Mouse (Mus musculus) heart, embryonic 13.5 days (tissue): ENCODE data around the gene Ssr3. TPM values are rescaled to one million over a fixed set of nuclear protein-coding genes. Genes with fewer than 3 reads are reported as not detected.
"Not testable (repeated sequence)": the region's sequence is repeated elsewhere in the genome, so short reads cannot be mapped to it uniquely, and the experiment has no call there.

ENCODE experiments used
- ATAC-seq: fragments of 200-750 bp; cut with Nextera tagmentation; 2 replicates; pipeline ENCODE4 v1.8.0; 2017; ENCODE audit warnings: moderate TSS enrichment; ENCODE audit not compliant: insufficient number of reproducible peaks, low FRiP score, low TSS enrichment; ENCODE audit errors: extremely low read depth
- H3K27ac ChIP-seq: fragments of 300-500 bp; sonication (generic); replicated peaks from 2 replicates; pipeline ENCODE4 v1.5.1; 2015; ENCODE audit warnings: moderate library complexity, mild to moderate bottlenecking, inconsistent platforms
- H3K27me3 ChIP-seq: fragments of 300-500 bp; sonication (generic); replicated peaks from 2 replicates; pipeline ENCODE4 v1.6.1; 2015; ENCODE audit warnings: mild to moderate bottlenecking, inconsistent platforms
- H3K36me3 ChIP-seq: fragments of 300-500 bp; sonication (generic); 2 replicates; pipeline ENCODE4 v1.6.1; 2015; ENCODE audit warnings: mild to moderate bottlenecking, inconsistent platforms
- H3K4me1 ChIP-seq: fragments of 300-500 bp; sonication (generic); 2 replicates; pipeline ENCODE4 v1.6.1; 2015; ENCODE audit warnings: inconsistent platforms
- H3K4me2 ChIP-seq: fragments of 300-500 bp; sonication (generic); 2 replicates; pipeline ENCODE4 v1.6.1; 2015; ENCODE audit warnings: inconsistent platforms, mild to moderate bottlenecking, moderate library complexity
- H3K4me3 ChIP-seq: fragments of 300-500 bp; sonication (generic); 2 replicates; pipeline ENCODE4 v1.5.1; 2015; ENCODE audit warnings: moderate library complexity, mild to moderate bottlenecking, inconsistent platforms
- H3K9ac ChIP-seq: fragments of 300-500 bp; sonication (generic); 2 replicates; pipeline ENCODE4 v1.6.1; 2015; ENCODE audit warnings: inconsistent platforms, mild to moderate bottlenecking, moderate library complexity
- H3K9me3 ChIP-seq: fragments of 300-500 bp; sonication (generic); 2 replicates; pipeline ENCODE4 v1.6.1; 2016; ENCODE audit warnings: inconsistent platforms
- WGBS: fragments of 180-500 bp; shearing (Covaris S2); methylation state at CpG from one replicate; pipeline ENCODE4 v1.1.7; 2015; ENCODE audit warnings: mixed read lengths; 5-methylcytosine and 5-hydroxymethylcytosine counted together
- polyA plus RNA-seq: library from polyadenylated mRNA; unstranded; fragments of >200 nt; fragmentation: Nextera tagmentation; extraction: Ambion mirVana; gene quantifications from 2 replicates; pipeline ENCODE4 v1.2.1, GENCODE M21; 2015

The Ssr3 gene
- polyA plus RNA-seq, 1 experiment from 2014 or later: 200 TPM

DNA sequence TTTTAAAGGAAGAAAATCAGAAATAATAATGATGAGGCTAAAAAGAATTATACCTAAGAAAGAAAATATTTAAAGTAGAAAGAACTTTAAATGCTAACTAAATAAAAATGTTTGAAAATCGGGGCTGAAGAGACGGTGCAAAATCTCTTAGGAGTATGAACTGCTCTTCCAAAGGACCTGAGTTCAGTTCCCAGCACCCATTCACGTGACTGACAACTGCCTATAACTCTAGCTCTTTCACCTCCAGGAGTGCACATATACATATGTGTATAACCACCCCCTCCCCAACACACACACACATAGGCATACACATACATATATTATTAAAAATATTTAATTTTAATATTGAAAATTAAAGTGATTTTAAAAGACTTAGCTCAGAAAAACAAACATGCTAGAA is 5.1 kb upstream of the Ssr3 start:
- ATAC-seq: no peak
- Histone ChIP-seq H3K4me3 (no peak overlapping the region), H3K36me3 (no peaks in the 10 kb centered on the region), H3K27me3 (no peaks in the 10 kb centered on the region), H3K9me3 (no peaks in the 10 kb centered on the region), H3K4me1 (no peaks in the 10 kb centered on the region), H3K27ac (no peak overlapping the region), H3K4me2 (no peak overlapping the region), H3K9ac (no peak overlapping the region)
- 79% methylated on average over 3 of the region's 3 CpGs for WGBS

DNA sequence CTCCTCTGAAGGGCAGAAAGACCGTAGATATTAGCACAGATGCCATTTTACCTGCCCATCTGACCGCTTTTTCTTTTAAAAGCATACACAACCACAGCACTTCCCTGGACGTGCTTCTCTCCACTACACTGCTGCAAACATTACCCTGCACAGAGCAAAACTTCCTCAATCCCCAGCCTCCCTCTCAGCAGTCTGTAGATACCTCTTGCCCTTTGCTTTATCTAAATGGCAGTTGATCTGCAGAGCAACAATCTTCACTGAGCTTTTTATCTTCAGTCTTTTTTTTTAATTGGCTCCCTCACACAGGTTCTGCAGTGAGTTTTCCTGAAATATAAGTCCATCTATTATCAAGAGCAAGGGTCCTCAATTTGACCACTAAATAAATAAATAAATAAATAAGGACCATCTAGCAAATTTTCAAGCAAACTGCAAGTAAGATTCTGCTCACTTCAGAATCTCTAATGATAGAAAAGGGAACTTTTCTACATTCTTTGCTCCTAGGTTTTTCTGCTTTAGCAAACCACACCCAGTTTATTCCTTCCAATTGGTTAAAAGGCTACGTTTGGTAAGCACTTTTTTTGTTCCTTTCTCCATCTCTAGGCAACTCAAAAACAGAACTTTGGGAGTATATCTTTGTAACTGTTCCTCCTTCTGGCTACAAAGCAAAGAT is 4.5 kb upstream of the Ssr3 start:
- 64% methylated on average over 4 of the region's 4 CpGs for WGBS
- no peak overlapping the region for H3K9ac ChIP-seq
- H3K4me1 ChIP-seq: no peaks in the 10 kb centered on the region
- no peak for ATAC-seq
- no peaks in the 10 kb centered on the region for H3K36me3 ChIP-seq
- no peak overlapping the region for H3K4me3 ChIP-seq
- H3K27me3 ChIP-seq: no peaks in the 10 kb centered on the region
- no peak overlapping the region for H3K4me2 ChIP-seq
- H3K27ac ChIP-seq: no peak overlapping the region
- no peaks in the 10 kb centered on the region for H3K9me3 ChIP-seq

DNA sequence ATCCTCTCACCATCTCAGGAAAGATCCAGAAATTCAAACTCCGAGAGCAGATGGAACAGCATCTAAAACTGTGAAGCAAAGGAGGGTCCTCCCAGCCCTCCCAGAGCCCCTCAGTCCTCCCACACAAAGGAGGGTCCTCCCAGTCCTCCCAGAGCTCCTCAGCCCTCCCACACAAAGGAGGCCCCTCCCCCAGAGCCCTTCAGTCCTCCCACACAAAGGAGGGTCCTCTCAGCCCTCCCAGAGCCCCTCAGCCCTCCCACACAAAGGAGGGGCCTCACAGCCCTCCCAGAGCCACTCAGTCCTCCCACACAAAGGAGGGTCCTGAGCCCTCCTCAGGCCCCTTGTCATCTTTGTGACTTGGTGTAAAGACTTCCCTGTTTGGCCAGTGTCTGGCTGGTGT is 2.7 kb upstream of the Ssr3 start:
- WGBS: 69% methylated on average over 1 of the region's 1 CpGs
- ATAC-seq: not testable (repeated sequence)

DNA sequence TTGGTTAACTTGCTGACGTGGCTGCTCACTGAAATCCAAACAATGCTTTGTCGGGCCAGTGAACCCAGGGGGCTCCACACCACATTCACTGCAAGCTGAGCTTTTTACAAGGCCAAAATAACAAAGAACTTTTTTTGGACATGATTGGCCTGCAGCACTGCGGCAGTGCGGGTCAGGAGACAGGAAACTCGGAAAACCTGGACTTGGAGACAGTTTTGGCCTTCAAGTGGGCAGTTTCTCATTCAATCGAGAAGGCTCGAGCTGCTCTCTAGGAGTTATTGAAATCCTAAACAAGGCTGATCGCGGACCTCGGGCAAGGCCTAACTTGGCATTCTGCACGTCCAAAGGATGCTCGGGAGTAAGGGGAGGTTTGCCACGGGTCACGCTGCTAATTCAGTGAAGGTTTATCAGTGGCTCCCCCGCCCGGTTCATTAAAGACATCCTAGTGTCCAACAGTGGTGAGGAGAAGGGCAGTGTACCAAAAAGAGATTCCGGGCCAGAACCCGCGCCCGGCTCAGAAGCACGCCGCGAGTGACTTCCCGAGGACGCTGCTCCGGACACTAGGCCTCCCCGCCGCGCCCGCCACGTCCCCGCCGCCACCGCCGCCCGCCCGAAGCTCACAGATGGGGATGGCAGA is 521 bp downstream of the Ssr3 start:
- H3K27ac ChIP-seq: peak overlapping the region; percentile 90
- peaks cover 19% of the 10 kb centered on the region for H3K4me1 ChIP-seq
- peak overlapping the region; percentile 87 for H3K4me3 ChIP-seq
- H3K27me3 ChIP-seq: no peaks in the 10 kb centered on the region
- H3K9me3 ChIP-seq: no peaks in the 10 kb centered on the region
- peak; percentile 53; the same call in 1 of the 2 replicates for ATAC-seq
- peak overlapping the region; percentile 90 for H3K4me2 ChIP-seq
- peaks cover 35% of the 10 kb centered on the region for H3K36me3 ChIP-seq
- WGBS: under 1% methylated on average over 37 of the region's 37 CpGs
- H3K9ac ChIP-seq: peak overlapping the region; percentile 95

More for the DNA sequence above, 2.7 kb upstream of the Ssr3 start:
- H3K4me1 ChIP-seq: peaks cover 11% of the 10 kb centered on the region
- not testable (repeated sequence) for H3K4me3 ChIP-seq, H3K4me2 ChIP-seq, H3K36me3 ChIP-seq, H3K9me3 ChIP-seq, H3K9ac ChIP-seq, H3K27me3 ChIP-seq, H3K27ac ChIP-seq

DNA sequence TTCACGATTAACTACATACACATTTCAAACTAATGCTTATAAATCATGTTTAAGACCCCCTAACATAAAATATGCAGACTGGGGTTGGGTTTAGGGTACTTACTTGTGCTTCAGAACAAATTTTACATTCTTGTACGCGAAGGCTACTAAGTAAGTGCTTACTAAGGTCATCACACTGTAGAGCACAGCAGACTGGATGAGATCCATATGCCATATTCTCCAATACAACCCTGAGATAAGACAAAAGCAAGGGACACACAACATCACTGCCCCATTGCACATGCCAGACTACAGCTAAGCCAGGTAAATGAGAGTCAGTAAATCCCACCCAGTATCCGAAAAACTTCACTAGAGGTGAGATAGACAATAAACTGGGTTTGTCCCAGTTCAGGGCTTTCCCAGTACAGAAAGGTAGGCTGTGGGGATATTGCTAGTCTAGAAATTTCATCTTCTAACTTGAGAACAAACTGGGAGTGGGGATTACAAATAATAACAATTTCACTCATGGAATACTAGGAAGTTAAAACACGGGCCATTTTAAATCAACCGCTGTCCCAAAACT is 1.1 kb downstream of the Ssr3 start:
- no peaks in the 10 kb centered on the region for H3K9me3 ChIP-seq
- H3K9ac ChIP-seq: peak overlapping the region; percentile 95
- H3K4me1 ChIP-seq: peaks cover 25% of the 10 kb centered on the region
- peaks cover 41% of the 10 kb centered on the region for H3K36me3 ChIP-seq
- ATAC-seq: no peak
- H3K27ac ChIP-seq: peak overlapping the region; percentile 90
- peak overlapping the region; percentile 87 for H3K4me3 ChIP-seq
- 38% methylated on average over 6 of the region's 6 CpGs for WGBS
- no peaks in the 10 kb centered on the region for H3K27me3 ChIP-seq
- H3K4me2 ChIP-seq: peak overlapping the region; percentile 90

DNA sequence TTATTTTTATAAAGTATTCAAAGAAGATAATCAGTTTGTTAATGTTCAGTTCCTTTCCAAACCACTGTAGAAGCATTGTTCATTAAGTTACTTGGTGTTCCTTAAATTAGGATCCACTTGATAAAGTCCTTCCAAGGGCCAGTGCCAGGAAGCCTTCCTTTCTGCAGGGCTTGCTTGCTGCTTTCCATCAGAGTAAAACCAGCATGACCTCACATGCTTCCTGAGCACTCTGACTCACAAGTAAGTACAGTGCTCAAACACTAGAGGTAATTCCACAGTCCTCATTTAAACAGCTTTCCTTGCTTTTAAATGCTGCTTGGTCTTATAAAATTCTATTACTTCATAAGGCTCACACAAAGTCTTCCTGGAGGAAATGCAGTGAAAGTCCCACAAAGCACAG is 6.7 kb downstream of the Ssr3 start:
- H3K36me3 ChIP-seq: peaks cover 92% of the 10 kb centered on the region
- ATAC-seq: no peak
- no peaks in the 10 kb centered on the region for H3K27me3 ChIP-seq
- no peak overlapping the region for H3K4me3 ChIP-seq
- H3K9ac ChIP-seq: no peak overlapping the region
- H3K4me2 ChIP-seq: no peak overlapping the region
- peaks cover 50% of the 10 kb centered on the region for H3K4me1 ChIP-seq
- H3K27ac ChIP-seq: peak overlapping the region; percentile 42
- no peaks in the 10 kb centered on the region for H3K9me3 ChIP-seq

DNA sequence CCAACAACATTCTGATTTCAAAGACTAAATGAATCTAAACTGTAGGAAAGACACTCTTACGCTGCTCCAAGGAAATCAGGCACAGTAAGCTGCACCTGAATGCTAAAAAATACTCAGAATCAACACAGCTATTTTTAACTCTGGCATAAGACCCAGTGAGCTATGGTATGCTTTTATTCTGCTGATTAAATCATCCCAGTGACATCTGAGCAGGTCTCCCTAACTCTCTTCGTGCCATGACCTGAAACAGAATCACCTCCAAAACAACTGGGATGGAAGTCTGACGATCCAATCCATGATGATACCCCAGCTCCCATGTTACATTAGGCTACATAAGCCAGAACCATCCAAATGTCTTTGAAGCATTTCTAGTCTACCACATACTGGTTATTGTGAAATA is 8.0 kb downstream of the Ssr3 start:
- WGBS: 63% methylated on average over 3 of the region's 3 CpGs
- Histone ChIP-seq H3K4me1 (peaks cover 44% of the 10 kb centered on the region), H3K9ac (no peak overlapping the region), H3K4me3 (no peak overlapping the region), H3K27me3 (no peaks in the 10 kb centered on the region), H3K36me3 (peaks cover 91% of the 10 kb centered on the region), H3K4me2 (no peak overlapping the region), H3K27ac (no peak overlapping the region), H3K9me3 (no peaks in the 10 kb centered on the region)
- ATAC-seq: no peak

DNA sequence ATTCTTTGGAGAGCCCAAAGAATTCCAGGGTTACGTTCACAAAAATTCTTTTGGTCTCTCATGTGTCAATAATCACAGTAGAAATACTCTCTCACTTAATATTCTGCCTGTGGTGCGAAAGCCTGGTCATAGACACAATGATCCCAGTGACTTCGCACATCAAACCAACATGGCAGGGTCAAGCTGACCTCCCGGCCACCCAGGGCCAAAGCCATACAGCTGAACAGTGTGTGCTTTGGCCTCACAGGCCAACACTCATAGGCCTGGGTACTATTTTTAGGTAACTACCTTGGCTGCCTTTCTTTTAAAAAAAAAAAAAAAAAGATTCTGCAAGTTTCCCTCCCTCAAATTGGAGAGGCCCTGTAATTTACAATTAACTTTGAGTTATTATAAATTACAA is 11.3 kb downstream of the Ssr3 start:
- H3K9me3 ChIP-seq: no peaks in the 10 kb centered on the region
- 73% methylated on average over 4 of the region's 4 CpGs for WGBS
- no peak overlapping the region for H3K9ac ChIP-seq
- H3K27ac ChIP-seq: 0 out of 2 replicates have a peak overlapping the region, but pooled peaks have one; percentile 8
- H3K4me2 ChIP-seq: no peak overlapping the region
- peaks cover 85% of the 10 kb centered on the region for H3K36me3 ChIP-seq
- ATAC-seq: no peak
- H3K27me3 ChIP-seq: no peaks in the 10 kb centered on the region
- peaks cover 34% of the 10 kb centered on the region for H3K4me1 ChIP-seq
- H3K4me3 ChIP-seq: no peak overlapping the region

DNA sequence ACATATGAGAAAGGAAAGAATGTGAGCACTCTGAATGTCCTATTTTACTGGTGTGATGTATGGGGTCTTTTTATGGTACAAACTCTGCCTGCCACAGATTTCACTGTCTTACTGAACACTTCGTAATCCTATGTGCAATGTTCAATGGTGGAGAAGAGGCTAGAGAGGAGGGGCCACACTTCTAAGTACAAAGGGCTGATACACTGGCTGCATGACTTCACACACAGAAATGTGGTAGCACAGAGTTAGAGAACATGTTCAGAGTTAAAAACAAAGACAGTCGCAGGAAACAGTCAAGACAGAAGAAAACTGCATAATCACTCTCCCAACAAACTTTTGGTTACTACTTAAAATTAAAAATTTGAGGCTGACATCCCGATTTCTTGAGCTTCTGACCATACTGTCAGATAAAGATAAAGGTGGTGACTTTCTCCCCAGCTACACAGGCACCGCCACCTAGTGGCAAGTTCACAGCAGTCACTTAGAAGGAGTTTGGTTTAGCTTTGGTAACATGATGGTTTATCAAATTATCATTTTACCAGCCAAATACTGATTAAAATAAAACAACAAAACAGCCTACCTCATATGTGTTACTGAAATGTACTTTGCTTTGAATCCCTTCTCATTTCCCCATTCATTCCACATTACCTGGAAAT is 12.4 kb downstream of the Ssr3 start:
- H3K36me3 ChIP-seq: peaks cover 77% of the 10 kb centered on the region
- WGBS: 62% methylated on average over 4 of the region's 4 CpGs
- no peak overlapping the region for H3K4me2 ChIP-seq
- no peak overlapping the region for H3K27ac ChIP-seq
- H3K4me3 ChIP-seq: no peak overlapping the region
- peaks cover 29% of the 10 kb centered on the region for H3K4me1 ChIP-seq
- no peak for ATAC-seq
- no peak overlapping the region for H3K9ac ChIP-seq
- no peaks in the 10 kb centered on the region for H3K27me3 ChIP-seq
- H3K9me3 ChIP-seq: no peaks in the 10 kb centered on the region

DNA sequence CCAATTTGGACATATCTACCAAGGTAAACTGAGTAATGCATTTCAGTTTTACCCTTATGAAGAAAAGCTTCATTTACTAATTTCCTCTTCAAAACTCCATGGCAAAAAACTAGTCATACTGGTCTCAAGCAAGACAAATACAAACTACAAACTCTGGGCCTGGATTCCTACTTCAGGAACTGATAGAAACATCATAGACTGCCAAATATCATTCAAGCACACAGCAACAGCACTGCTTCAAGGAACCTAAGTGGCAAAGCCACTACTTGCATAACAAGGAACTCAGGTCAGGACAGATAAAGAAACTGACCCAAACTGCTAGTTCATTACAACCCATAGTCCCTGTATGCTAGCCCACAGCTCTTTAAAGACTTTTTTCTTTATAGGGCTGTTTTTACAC is 13.7 kb downstream of the Ssr3 start:
- peaks cover 23% of the 10 kb centered on the region for H3K4me1 ChIP-seq
- H3K27ac ChIP-seq: no peak overlapping the region
- no peak overlapping the region for H3K4me2 ChIP-seq
- peaks cover 70% of the 10 kb centered on the region for H3K36me3 ChIP-seq
- no peaks in the 10 kb centered on the region for H3K9me3 ChIP-seq
- H3K4me3 ChIP-seq: no peak overlapping the region
- ATAC-seq: no peak
- no peaks in the 10 kb centered on the region for H3K27me3 ChIP-seq
- H3K9ac ChIP-seq: no peak overlapping the region

DNA sequence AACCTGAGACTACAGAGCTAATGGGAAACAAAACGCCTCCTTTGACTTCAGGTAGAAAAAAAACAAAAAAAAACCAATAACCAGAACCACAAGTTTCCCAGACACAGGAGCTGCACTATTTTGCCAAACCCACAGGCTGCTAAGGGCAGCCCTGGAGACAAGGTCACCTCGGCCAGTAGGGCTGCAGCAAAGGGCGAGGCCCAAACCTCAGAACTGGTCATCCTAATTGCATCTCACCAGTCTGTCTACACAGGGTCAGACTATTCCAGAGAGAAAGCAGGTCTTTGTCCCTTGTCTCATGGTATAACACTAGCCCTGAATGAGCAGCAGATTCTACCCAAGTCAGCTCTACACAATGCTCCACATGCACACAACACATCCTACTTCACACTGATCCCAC is 17.7 kb downstream of the Ssr3 start:
- ATAC-seq: no peak
- Histone ChIP-seq H3K36me3 (peaks cover 69% of the 10 kb centered on the region), H3K9ac (no peak overlapping the region), H3K27me3 (no peaks in the 10 kb centered on the region), H3K4me2 (no peak overlapping the region), H3K4me3 (no peak overlapping the region), H3K9me3 (no peaks in the 10 kb centered on the region), H3K4me1 (peaks cover 15% of the 10 kb centered on the region), H3K27ac (0 out of 2 replicates have a peak overlapping the region, but pooled peaks have one; percentile 20)
- 68% methylated on average over 3 of the region's 3 CpGs for WGBS
